Mouse (Mus musculus): Measurements from ENCODE around the gene Dph1.

DNA sequence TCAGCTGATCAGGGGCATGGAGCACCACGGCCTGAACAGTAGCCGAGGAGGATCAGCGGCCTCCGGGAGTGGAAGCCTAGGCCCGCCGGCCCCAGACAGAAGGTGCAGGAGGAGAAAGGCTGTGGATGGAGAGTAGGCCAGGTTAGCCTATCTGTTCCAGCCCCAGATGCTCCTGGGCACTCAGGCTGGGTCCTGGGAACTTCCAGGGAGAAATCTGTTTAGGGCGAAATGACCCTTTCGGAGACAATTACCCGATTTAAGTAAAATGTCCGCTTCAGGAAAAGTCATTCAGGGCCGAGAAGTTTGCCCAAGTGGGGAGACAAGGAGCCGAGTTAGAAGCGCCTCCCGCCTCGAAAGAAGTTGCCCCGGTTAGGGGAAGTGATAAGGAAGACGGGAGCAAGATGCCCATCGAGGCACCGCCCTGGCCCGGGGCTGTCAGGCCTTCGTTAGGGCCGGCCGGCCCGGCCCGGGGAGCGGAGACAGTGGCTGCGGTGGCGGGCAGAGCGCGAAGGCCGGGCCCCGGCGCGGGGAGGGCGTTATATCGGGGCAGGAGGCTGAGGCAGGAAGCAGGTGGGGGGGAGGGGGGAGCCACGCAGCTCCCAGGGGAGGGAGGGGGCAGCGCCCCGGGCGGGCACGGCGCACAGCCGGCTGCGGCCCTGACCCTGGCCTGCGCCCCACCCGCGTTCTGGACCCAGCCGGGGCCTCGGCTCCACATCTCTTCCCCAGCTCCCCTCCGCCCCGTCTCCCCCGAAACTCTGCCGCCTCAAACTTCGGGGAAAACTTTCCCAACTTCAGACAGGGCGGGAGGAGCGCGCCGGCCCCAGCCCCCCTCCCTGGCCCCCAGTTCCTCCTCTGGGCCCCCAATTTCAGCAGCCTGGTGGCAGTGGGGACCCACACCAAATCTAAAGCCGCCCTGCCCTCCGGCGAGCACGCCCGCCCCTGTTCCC is 23.1 kb downstream of the Dph1 start:
- TF ChIP-seq POLR2A (IDR thresholded peaks at IDR 0.05; ENCODE audit: insufficient read depth, low read depth, low read length) (no peak), CTCF (IDR thresholded peaks at IDR 0.05; ENCODE audit: insufficient read depth, low read depth, low read length) (no peak)

Measured in olfactory bulb, adult 2 months (tissue).